Mouse (Mus musculus) hindbrain, embryonic 14.5 days (tissue): ENCODE measurements around the gene Dtx3l. TPM values are rescaled to one million over a fixed set of nuclear protein-coding genes. Genes with fewer than 3 reads are reported as not detected.
"Not testable (repeated sequence)": the region's sequence is repeated elsewhere in the genome, so short reads cannot be mapped to it uniquely, and the experiment has no call there.

Experiments used
- ATAC-seq: fragments of 200-750 bp; cut with Nextera tagmentation; 2 replicates; pipeline ENCODE4 v1.8.0; 2017; ENCODE audit warnings: moderate number of reproducible peaks, mild to moderate bottlenecking, moderate TSS enrichment, moderate library complexity; ENCODE audit not compliant: low FRiP score
- DNase-seq: peaks from one replicate; pipeline ENCODE4 v3.0.0-alpha.2; 2015; ENCODE audit warnings: low spot score
- H3K27ac ChIP-seq: fragments of 300-500 bp; sonication (generic); 2 replicates; pipeline ENCODE4 v1.5.1; 2014; ENCODE audit warnings: mild to moderate bottlenecking, moderate library complexity
- H3K27me3 ChIP-seq: fragments of 300-500 bp; sonication (generic); 2 replicates; pipeline ENCODE4 v1.6.1; 2014; ENCODE audit warnings: mild to moderate bottlenecking, low read length, mixed read lengths; ENCODE audit not compliant: control insufficient read depth, insufficient read depth
- H3K36me3 ChIP-seq: fragments of 300-500 bp; sonication (generic); replicated peaks from 2 replicates; pipeline ENCODE4 v1.6.1; 2014; ENCODE audit not compliant: control insufficient read depth, insufficient read depth
- H3K4me1 ChIP-seq: fragments of 300-500 bp; sonication (generic); replicated peaks from 2 replicates; pipeline ENCODE4 v1.6.1; 2014; ENCODE audit warnings: antibody characterized with exemption, low read length, mixed read lengths; ENCODE audit not compliant: control insufficient read depth, insufficient read depth
- H3K4me2 ChIP-seq: fragments of 300-500 bp; sonication (generic); replicated peaks from 2 replicates; pipeline ENCODE4 v1.6.1; 2014; ENCODE audit warnings: mild to moderate bottlenecking, moderate library complexity
- H3K4me3 ChIP-seq: fragments of 300-500 bp; sonication (generic); replicated peaks from 2 replicates; pipeline ENCODE4 v1.5.1; 2014; ENCODE audit warnings: mild to moderate bottlenecking, low read length
- H3K9ac ChIP-seq: fragments of 300-500 bp; sonication (generic); 2 replicates; pipeline ENCODE4 v1.6.1; 2014
- H3K9me3 ChIP-seq: fragments of 300-500 bp; sonication (generic); 2 replicates; pipeline ENCODE4 v1.6.1; 2016; ENCODE audit warnings: low read length; ENCODE audit not compliant: control insufficient read depth
- WGBS: fragments of 180-500 bp; shearing (Covaris S2); extraction: QIAGEN DNeasy Blood & Tissue Kit; methylation state at CpG from one replicate; pipeline ENCODE4 v1.1.7; 2014; 5-methylcytosine and 5-hydroxymethylcytosine counted together
- polyA plus RNA-seq: library from polyadenylated mRNA; unstranded; fragments of >200 nt; fragmentation: Nextera tagmentation; extraction: Ambion mirVana; gene quantifications from 2 replicates; pipeline ENCODE4 v1.2.1, GENCODE M21; 2014

The Dtx3l gene
- polyA plus RNA-seq, 1 experiment from 2014 or later: 1.2 TPM

DNA sequence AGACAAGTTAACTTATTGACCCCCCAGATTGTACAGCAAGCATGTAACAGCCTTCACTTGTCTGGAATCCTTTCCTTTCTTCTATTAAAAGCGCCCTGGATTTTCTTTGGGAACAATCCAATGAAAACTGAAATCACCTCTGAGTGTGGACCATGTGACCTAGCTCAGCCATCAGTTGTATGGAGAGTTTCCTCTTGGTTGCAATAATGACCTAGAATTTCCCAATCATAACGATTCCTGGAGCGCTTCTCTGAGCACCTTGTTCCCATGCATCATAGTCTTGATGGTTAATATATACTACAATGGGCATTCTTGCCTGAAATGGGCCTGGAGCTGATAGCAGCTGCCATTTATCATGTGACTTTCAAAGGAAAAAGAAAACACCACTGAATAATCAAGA is 38.4 kb downstream of the Dtx3l start:
- Histone ChIP-seq H3K27me3 (no peaks in the 10 kb centered on the region), H3K4me2 (no peak overlapping the region), H3K36me3 (no peaks in the 10 kb centered on the region), H3K4me3 (no peak overlapping the region), H3K9ac (no peak overlapping the region), H3K9me3 (peaks cover 5% of the 10 kb centered on the region; the same call in 1 of the 2 replicates), H3K27ac (no peak overlapping the region), H3K4me1 (no peaks in the 10 kb centered on the region)
- no peak for ATAC-seq
- no peak for DNase-seq
- WGBS: 86% methylated on average over 3 of the region's 3 CpGs

DNA sequence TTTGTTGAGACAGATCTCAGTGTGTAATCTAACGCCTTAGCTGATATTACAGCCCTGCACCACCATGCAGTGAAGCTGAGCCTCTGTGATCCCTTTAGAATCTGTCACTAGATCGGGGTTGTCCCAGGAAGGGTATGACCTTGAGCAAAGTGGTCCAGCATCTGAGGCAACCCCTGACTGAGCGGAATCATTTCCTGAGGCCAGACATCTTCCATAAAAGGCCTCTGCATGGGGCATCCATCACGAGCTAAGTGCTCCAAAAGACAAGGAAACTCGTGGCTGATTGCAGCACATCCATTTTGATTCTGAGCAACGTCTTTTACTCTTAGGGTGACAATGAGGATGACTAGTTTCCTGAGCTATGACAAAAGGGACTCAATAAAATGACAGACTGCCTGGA is 44.0 kb downstream of the Dtx3l start:
- H3K27me3 ChIP-seq: no peaks in the 10 kb centered on the region
- peaks cover 5% of the 10 kb centered on the region; the same call in 1 of the 2 replicates for H3K9me3 ChIP-seq
- H3K36me3 ChIP-seq: no peaks in the 10 kb centered on the region
- ATAC-seq (no peak), DNase-seq (no peak)
- no peak overlapping the region for H3K4me2 ChIP-seq
- 57% methylated on average over 6 of the region's 6 CpGs for WGBS
- H3K4me1 ChIP-seq: no peaks in the 10 kb centered on the region
- no peak overlapping the region for H3K27ac ChIP-seq
- no peak overlapping the region for H3K4me3 ChIP-seq
- no peak overlapping the region for H3K9ac ChIP-seq

DNA sequence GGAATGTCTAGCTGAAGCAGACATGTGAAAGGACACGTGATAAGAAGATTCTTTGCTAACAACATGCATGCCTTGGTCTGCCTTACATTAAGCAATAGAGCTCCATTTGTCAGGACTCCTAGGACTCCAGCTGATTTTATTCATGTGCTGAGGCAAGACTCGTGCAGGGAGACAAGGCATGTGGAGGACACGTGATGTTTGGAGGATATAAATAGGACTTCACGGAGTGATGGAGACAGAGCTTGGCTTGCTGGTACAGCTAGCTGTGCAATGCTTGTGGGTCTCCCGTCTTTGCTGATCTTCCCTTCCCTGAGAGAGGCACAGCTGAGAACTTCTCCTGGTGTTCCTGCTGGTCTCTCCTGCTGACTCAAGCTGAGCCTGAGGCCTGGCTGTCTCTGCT is 47.3 kb downstream of the Dtx3l start:
- 79% methylated on average over 5 of the region's 5 CpGs for WGBS
- ATAC-seq, H3K4me3 ChIP-seq, H3K4me2 ChIP-seq, H3K27me3 ChIP-seq, H3K9me3 ChIP-seq, DNase-seq, H3K4me1 ChIP-seq, H3K9ac ChIP-seq, H3K36me3 ChIP-seq, H3K27ac ChIP-seq: not testable (repeated sequence)

DNA sequence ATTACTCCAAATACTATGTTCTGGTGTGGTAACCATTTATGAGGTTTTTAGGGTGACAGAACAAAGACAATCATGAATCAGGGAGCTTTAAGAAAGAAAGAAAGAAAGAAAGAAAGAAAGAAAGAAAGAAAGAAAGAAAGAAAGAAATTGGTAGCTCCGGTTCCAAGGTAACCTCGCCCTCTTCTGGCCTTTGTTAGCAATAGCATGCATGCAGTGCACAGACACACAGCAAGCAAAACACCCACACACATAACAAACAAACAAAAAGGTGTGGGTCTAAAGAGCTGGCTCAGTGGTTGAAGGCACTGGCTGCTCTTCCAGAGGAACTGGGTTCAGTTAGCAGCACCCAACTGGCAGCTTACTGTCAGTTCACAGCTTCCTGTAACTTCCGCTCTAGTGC is 48.3 kb downstream of the Dtx3l start:
- Histone ChIP-seq H3K4me3 (no peak overlapping the region), H3K27ac (no peak overlapping the region), H3K9me3 (no peaks in the 10 kb centered on the region), H3K9ac (no peak overlapping the region), H3K4me2 (no peak overlapping the region), H3K36me3 (no peaks in the 10 kb centered on the region), H3K4me1 (no peaks in the 10 kb centered on the region), H3K27me3 (no peaks in the 10 kb centered on the region)
- DNase-seq (no peak), ATAC-seq (no peak)
- 69% methylated on average over 3 of the region's 3 CpGs for WGBS

DNA sequence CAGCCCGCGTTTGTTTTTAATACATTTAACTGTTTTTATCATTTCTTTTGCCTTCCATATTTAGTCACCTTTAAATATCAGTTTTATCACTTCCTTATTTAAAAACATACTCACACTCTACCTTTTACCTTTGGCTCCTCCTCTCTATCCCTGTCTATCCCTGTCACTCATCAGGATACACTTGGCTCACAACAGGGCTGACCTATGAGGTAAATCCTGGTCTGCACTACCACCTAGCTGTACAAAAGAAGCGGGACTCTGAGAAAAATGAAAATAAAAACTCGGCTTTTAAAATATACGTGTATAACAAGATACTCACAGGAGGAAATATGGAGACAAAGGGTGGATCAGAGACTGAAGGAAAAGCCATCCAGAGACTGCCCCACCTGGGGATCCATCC is 50.0 kb downstream of the Dtx3l start:
- Histone ChIP-seq H3K27me3 (no peaks in the 10 kb centered on the region), H3K36me3 (no peaks in the 10 kb centered on the region), H3K4me3 (no peak overlapping the region), H3K27ac (no peak overlapping the region), H3K4me1 (no peaks in the 10 kb centered on the region), H3K4me2 (no peak overlapping the region), H3K9ac (no peak overlapping the region), H3K9me3 (no peaks in the 10 kb centered on the region)
- ATAC-seq (no peak), DNase-seq (no peak)
- WGBS: 91% methylated on average over 5 of the region's 5 CpGs

DNA sequence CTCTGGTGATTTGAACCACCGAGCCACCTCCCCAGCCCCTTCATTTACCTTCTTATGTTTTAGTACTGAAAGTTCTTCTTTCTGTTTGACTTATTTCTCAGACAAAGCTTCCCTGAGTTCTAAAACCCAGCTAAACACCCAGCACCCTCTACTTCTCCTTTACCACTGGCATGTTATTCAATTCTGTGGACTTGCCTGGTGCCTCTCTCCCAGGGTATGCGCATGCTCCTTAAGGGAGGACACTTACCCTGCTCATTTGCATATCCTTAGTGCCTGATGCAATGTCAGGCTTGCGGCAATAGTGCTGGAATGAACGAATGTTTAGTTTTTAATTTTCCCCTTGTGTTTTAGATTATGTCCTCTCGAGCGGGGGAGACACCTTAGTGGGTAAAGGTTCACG is 50.8 kb downstream of the Dtx3l start:
- Histone ChIP-seq H3K9me3 (no peaks in the 10 kb centered on the region), H3K4me1 (no peaks in the 10 kb centered on the region), H3K4me3 (no peak overlapping the region), H3K27me3 (no peaks in the 10 kb centered on the region), H3K9ac (no peak overlapping the region), H3K4me2 (no peak overlapping the region), H3K27ac (no peak overlapping the region), H3K36me3 (no peaks in the 10 kb centered on the region)
- 83% methylated on average over 7 of the region's 7 CpGs for WGBS
- DNase-seq (no peak), ATAC-seq (no peak)

Other genes starting within 250 kb of the Dtx3l start
- gene Dirc2, start 169.8 kb downstream of the Dtx3l start, polyA plus RNA-seq: 44.9 and 56.2 TPM in 2 replicates
- gene Hspbap1, start 168.8 kb downstream of the Dtx3l start, polyA plus RNA-seq: 15.1 and 17.3 TPM in 2 replicates
- 0.38 and 0.66 TPM in 2 replicates for gene Parp14, start 67.6 kb downstream of the Dtx3l start, polyA plus RNA-seq
- gene Parp9, start 681 bp downstream of the Dtx3l start, polyA plus RNA-seq: 2.2 and 2.6 TPM in 2 replicates
- gene Kpna1, start 39.6 kb upstream of the Dtx3l start, polyA plus RNA-seq: 90.4 and 105 TPM in 2 replicates
- 12.9 and 13.7 TPM in 2 replicates for gene Wdr5b, start 102.0 kb upstream of the Dtx3l start, polyA plus RNA-seq
- 129 and 139 TPM in 2 replicates for gene Fam162a, start 132.4 kb upstream of the Dtx3l start, polyA plus RNA-seq
- gene Ccdc58, start 132.5 kb upstream of the Dtx3l start, polyA plus RNA-seq: 25.8 and 26.8 TPM in 2 replicates
- not detected in 2 replicates for gene Csta1, start 192.1 kb upstream of the Dtx3l start, polyA plus RNA-seq
- 0.60 TPM in 1 of 2 replicates, not detected in the other for gene Stfa2l1, start 217.7 kb upstream of the Dtx3l start, polyA plus RNA-seq
- gene Gm5483, start 245.1 kb upstream of the Dtx3l start, polyA plus RNA-seq: 0.94 and 0.97 TPM in 2 replicates